Mouse (Mus musculus): ENCODE measurements around the gene Pitpnb. TPM values are rescaled to one million over a fixed set of nuclear protein-coding genes. Genes with fewer than 3 reads are reported as not detected.

The Pitpnb gene
- polyA plus RNA-seq, 1 experiment from 2014 or later: 114 TPM

GRCm38 (mm10) chr5:111329782-111330416, 664 bp upstream of the Pitpnb start:
- Histone ChIP-seq H3K4me3 (ENCODE audit: low read depth, low read length) (peak overlapping the region; percentile 97), H3K9ac (ENCODE audit: low read length) (peak overlapping the region; percentile 48), H3K27ac (ENCODE audit: low read depth) (peak overlapping the region; percentile 68), H3K27me3 (replicated peaks; ENCODE audit: control insufficient read depth, insufficient read depth, low read length) (no peaks in the 10 kb centered on the region), H3K4me2 (ENCODE audit: low read length) (peak overlapping the region; percentile 72), H3K36me3 (ENCODE audit: control insufficient read depth, insufficient read depth, low read length) (peaks cover 10% of the 10 kb centered on the region), H3K4me1 (replicated peaks; ENCODE audit: control insufficient read depth, insufficient read depth, low read length) (peaks cover 11% of the 10 kb centered on the region), H3K9me3 (ENCODE audit: control insufficient read depth, low read length) (no peaks in the 10 kb centered on the region)
- DNase-seq (ENCODE audit: low spot score) (no peak), ATAC-seq (replicated peaks; ENCODE audit: low FRiP score, low TSS enrichment, low read depth) (peak; percentile 17)
- 26% methylated on average over 10 of the region's 10 CpGs for WGBS

GRCm38 (mm10) chr5:111331099-111331435, 504 bp downstream of the Pitpnb start:
- Histone ChIP-seq H3K9me3 (ENCODE audit: control insufficient read depth, low read length) (no peaks in the 10 kb centered on the region), H3K4me1 (replicated peaks; ENCODE audit: control insufficient read depth, insufficient read depth, low read length) (peaks cover 11% of the 10 kb centered on the region), H3K27ac (ENCODE audit: low read depth) (peak overlapping the region; percentile 68; the same call in 1 of the 2 replicates), H3K4me3 (ENCODE audit: low read depth, low read length) (peak overlapping the region; percentile 97), H3K4me2 (ENCODE audit: low read length) (peak overlapping the region; percentile 85), H3K9ac (ENCODE audit: low read length) (peak overlapping the region; percentile 91), H3K27me3 (replicated peaks; ENCODE audit: control insufficient read depth, insufficient read depth, low read length) (no peaks in the 10 kb centered on the region), H3K36me3 (ENCODE audit: control insufficient read depth, insufficient read depth, low read length) (peaks cover 10% of the 10 kb centered on the region)
- no peak for DNase-seq (ENCODE audit: low spot score)
- ATAC-seq (replicated peaks; ENCODE audit: low FRiP score, low TSS enrichment, low read depth): no peak
- WGBS: under 1% methylated on average over 14 of the region's 14 CpGs

- no peaks in the 10 kb centered on the region for H3K27me3 ChIP-seq (replicated peaks; ENCODE audit: control insufficient read depth, insufficient read depth, low read length)
- DNase-seq (ENCODE audit: low spot score) (no peak), ATAC-seq (replicated peaks; ENCODE audit: low FRiP score, low TSS enrichment, low read depth) (no peak)
- no peaks in the 10 kb centered on the region for H3K9me3 ChIP-seq (ENCODE audit: control insufficient read depth, low read length)
- WGBS: 67% methylated on average over 8 of the region's 8 CpGs
- H3K4me3 ChIP-seq (ENCODE audit: low read depth, low read length): no peak overlapping the region
- H3K36me3 ChIP-seq (ENCODE audit: control insufficient read depth, insufficient read depth, low read length): peaks cover 48% of the 10 kb centered on the region
- H3K4me1 ChIP-seq (replicated peaks; ENCODE audit: control insufficient read depth, insufficient read depth, low read length): peaks cover 11% of the 10 kb centered on the region
- no peak overlapping the region for H3K27ac ChIP-seq (ENCODE audit: low read depth)
- no peak overlapping the region for H3K4me2 ChIP-seq (ENCODE audit: low read length)
- no peak overlapping the region for H3K9ac ChIP-seq (ENCODE audit: low read length)
Observed at GRCm38 (mm10) chr5:111335939-111336691, 5.6 kb downstream of the Pitpnb start.

GRCm38 (mm10) chr5:111341609-111342008, 11.0 kb downstream of the Pitpnb start:
- Histone ChIP-seq H3K4me1 (replicated peaks; ENCODE audit: control insufficient read depth, insufficient read depth, low read length) (no peaks in the 10 kb centered on the region), H3K4me3 (ENCODE audit: low read depth, low read length) (no peak overlapping the region), H3K27me3 (replicated peaks; ENCODE audit: control insufficient read depth, insufficient read depth, low read length) (no peaks in the 10 kb centered on the region), H3K9me3 (ENCODE audit: control insufficient read depth, low read length) (no peaks in the 10 kb centered on the region), H3K9ac (ENCODE audit: low read length) (no peak overlapping the region), H3K27ac (ENCODE audit: low read depth) (no peak overlapping the region), H3K4me2 (ENCODE audit: low read length) (no peak overlapping the region), H3K36me3 (ENCODE audit: control insufficient read depth, insufficient read depth, low read length) (peaks cover 85% of the 10 kb centered on the region)
- 55% methylated on average over 5 of the region's 5 CpGs for WGBS
- DNase-seq (ENCODE audit: low spot score): no peak
- no peak for ATAC-seq (replicated peaks; ENCODE audit: low FRiP score, low TSS enrichment, low read depth)

DNA sequence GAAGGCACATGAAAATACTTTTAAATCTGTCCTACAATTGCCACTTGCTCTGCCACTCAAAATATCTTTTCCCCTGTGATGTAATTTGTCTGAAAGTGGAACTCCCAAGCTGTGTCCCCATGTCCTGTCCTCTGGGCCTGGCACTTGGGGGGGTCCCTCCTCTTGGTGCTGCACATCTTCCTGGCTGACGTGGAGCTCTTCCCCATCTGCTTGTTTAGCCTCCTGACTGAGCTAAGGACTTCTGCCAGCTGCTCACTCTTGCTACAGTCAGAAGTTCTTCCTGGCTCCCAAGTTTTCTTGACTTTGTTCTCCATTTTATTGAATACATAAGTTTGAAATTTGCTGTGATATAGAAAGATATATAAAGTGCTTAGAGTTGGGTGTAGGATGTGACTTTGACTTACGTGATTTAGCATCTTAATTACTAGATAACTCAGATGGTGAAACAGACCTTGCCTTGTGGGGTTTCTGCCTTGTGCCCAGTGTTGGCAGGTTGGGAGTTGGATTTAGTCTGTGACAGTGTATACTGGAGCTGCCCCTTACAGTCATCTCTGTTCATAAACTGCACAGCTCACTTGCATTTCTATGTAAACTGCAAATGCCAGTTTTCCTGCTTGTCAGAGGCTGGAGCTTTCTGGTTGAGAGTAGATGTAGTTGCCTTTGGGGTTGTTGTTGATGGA, 14.3 kb downstream of the Pitpnb start:
- H3K4me1 ChIP-seq (replicated peaks; ENCODE audit: control insufficient read depth, insufficient read depth, low read length): no peaks in the 10 kb centered on the region
- no peak overlapping the region for H3K9ac ChIP-seq (ENCODE audit: low read length)
- DNase-seq (ENCODE audit: low spot score) (no peak), ATAC-seq (replicated peaks; ENCODE audit: low FRiP score, low TSS enrichment, low read depth) (no peak)
- H3K27ac ChIP-seq (ENCODE audit: low read depth): no peak overlapping the region
- peaks cover 93% of the 10 kb centered on the region for H3K36me3 ChIP-seq (ENCODE audit: control insufficient read depth, insufficient read depth, low read length)
- no peaks in the 10 kb centered on the region for H3K27me3 ChIP-seq (replicated peaks; ENCODE audit: control insufficient read depth, insufficient read depth, low read length)
- no peaks in the 10 kb centered on the region for H3K9me3 ChIP-seq (ENCODE audit: control insufficient read depth, low read length)
- 83% methylated on average over 2 of the region's 2 CpGs for WGBS
- H3K4me2 ChIP-seq (ENCODE audit: low read length): no peak overlapping the region
- no peak overlapping the region for H3K4me3 ChIP-seq (ENCODE audit: low read depth, low read length)

- Histone ChIP-seq H3K9ac (ENCODE audit: low read length) (no peak overlapping the region), H3K4me1 (replicated peaks; ENCODE audit: control insufficient read depth, insufficient read depth, low read length) (no peaks in the 10 kb centered on the region), H3K4me2 (ENCODE audit: low read length) (no peak overlapping the region), H3K27me3 (replicated peaks; ENCODE audit: control insufficient read depth, insufficient read depth, low read length) (no peaks in the 10 kb centered on the region), H3K9me3 (ENCODE audit: control insufficient read depth, low read length) (no peaks in the 10 kb centered on the region), H3K4me3 (ENCODE audit: low read depth, low read length) (no peak overlapping the region), H3K27ac (ENCODE audit: low read depth) (no peak overlapping the region), H3K36me3 (ENCODE audit: control insufficient read depth, insufficient read depth, low read length) (peaks cover 61% of the 10 kb centered on the region)
- WGBS: 93% methylated on average over 12 of the region's 12 CpGs
- ATAC-seq (replicated peaks; ENCODE audit: low FRiP score, low TSS enrichment, low read depth) (no peak), DNase-seq (ENCODE audit: low spot score) (no peak)
Observed at GRCm38 (mm10) chr5:111356811-111357617, 26.5 kb downstream of the Pitpnb start.

- Histone ChIP-seq H3K9me3 (ENCODE audit: control insufficient read depth, low read length) (no peaks in the 10 kb centered on the region), H3K4me2 (ENCODE audit: low read length) (no peak overlapping the region), H3K27ac (ENCODE audit: low read depth) (no peak overlapping the region), H3K4me3 (ENCODE audit: low read depth, low read length) (no peak overlapping the region), H3K27me3 (replicated peaks; ENCODE audit: control insufficient read depth, insufficient read depth, low read length) (no peaks in the 10 kb centered on the region), H3K36me3 (ENCODE audit: control insufficient read depth, insufficient read depth, low read length) (peaks cover 80% of the 10 kb centered on the region), H3K9ac (ENCODE audit: low read length) (no peak overlapping the region), H3K4me1 (replicated peaks; ENCODE audit: control insufficient read depth, insufficient read depth, low read length) (no peaks in the 10 kb centered on the region)
- no peak for DNase-seq (ENCODE audit: low spot score)
- ATAC-seq (replicated peaks; ENCODE audit: low FRiP score, low TSS enrichment, low read depth): no peak
- WGBS: 76% methylated on average over 5 of the region's 5 CpGs
Observed at GRCm38 (mm10) chr5:111360546-111360945, 30.0 kb downstream of the Pitpnb start.

DNA sequence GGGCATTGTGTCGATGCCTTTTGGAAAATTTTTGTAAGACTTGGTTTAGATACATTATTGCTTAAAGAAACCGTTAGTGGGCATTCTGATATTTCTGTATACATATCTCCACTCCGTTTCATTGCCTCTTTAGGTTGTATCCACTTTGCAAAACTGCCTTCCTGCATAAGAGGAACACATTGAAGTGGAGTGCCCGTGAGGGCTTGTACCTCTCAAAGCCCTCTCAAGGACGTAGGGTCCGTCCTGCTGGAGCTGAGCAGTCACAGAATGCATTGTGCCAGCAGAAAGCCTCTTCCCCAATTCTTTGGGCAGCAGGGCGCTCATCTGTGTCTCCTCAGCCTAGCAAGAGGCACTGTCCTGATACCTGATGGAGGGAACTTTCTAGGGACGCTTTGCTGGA, 30.5 kb downstream of the Pitpnb start:
- DNase-seq (ENCODE audit: low spot score) (no peak), ATAC-seq (replicated peaks; ENCODE audit: low FRiP score, low TSS enrichment, low read depth) (no peak)
- Histone ChIP-seq H3K4me2 (ENCODE audit: low read length) (no peak overlapping the region), H3K27me3 (replicated peaks; ENCODE audit: control insufficient read depth, insufficient read depth, low read length) (no peaks in the 10 kb centered on the region), H3K27ac (ENCODE audit: low read depth) (no peak overlapping the region), H3K9ac (ENCODE audit: low read length) (no peak overlapping the region), H3K36me3 (ENCODE audit: control insufficient read depth, insufficient read depth, low read length) (peaks cover 79% of the 10 kb centered on the region), H3K4me3 (ENCODE audit: low read depth, low read length) (no peak overlapping the region), H3K4me1 (replicated peaks; ENCODE audit: control insufficient read depth, insufficient read depth, low read length) (no peaks in the 10 kb centered on the region), H3K9me3 (ENCODE audit: control insufficient read depth, low read length) (no peaks in the 10 kb centered on the region)
- 89% methylated on average over 8 of the region's 8 CpGs for WGBS
